Mouse (Mus musculus): Measurements from ENCODE around the gene Gpr68. TPM values are rescaled to one million over a fixed set of nuclear protein-coding genes. Genes with fewer than 3 reads are reported as not detected.

Gpr68 gene
- polyA plus RNA-seq, 1 experiment, result not detected

- no peak for TF ChIP-seq GATA1 (IDR thresholded peaks at IDR 0.05; ENCODE audit: low read length)
These were observed 26.8 kb upstream of the Gpr68 start for GRCm38 (mm10) chr12:100934796-100935195.

DNA sequence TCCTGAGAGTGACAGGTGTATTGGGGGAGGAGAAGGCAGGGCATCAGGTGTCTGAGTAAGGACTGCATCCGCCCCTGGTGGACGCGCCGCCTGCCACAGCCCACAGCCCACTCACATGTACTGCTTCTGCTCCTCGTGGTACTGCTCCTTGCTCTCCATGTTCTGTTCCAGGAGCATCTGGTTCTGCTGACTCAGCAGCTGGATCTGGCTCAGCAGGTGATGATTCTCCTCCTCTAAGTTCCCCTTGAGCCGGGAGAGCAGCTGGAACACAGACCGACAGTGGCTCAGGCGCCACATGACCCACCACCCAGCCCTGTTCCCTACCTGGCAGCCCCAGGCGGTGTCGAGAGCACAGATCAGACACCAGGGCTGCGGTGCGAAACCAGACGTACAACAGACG, 23.7 kb upstream of the Gpr68 start:
- no peak for TF ChIP-seq GATA1 (IDR thresholded peaks at IDR 0.05; ENCODE audit: low read length)

DNA sequence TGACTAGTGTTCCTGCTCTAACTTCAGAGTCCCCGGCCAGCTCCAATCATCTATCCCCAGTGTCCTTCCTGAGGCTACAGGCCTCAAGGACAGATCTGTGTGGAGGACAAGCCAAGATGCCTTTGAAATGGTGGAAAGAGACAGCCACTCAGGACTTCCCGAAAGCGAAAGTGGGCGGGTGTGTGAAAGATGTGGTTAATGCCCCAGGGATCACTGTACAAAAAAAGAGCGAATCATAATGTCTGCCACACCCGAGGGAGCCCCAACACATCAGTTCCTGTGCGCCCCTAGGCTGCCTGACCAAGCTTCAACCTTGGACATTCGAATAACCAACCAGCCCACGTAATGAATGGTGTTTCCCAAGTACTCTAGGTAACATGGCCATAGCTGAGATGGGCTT, 20.3 kb upstream of the Gpr68 start:
- TF ChIP-seq GATA1 (IDR thresholded peaks at IDR 0.05; ENCODE audit: low read length), result no peak

- no peak for TF ChIP-seq GATA1 (IDR thresholded peaks at IDR 0.05; ENCODE audit: low read length)
These were observed 17.9 kb upstream of the Gpr68 start for GRCm38 (mm10) chr12:100925644-100926619.

- no peak for TF ChIP-seq GATA1 (IDR thresholded peaks at IDR 0.05; ENCODE audit: low read length)
These were observed 16.8 kb upstream of the Gpr68 start for GRCm38 (mm10) chr12:100924646-100925339.

GRCm38 (mm10) chr12:100910731-100911130, 2.7 kb upstream of the Gpr68 start:
- TF ChIP-seq GATA1 (IDR thresholded peaks at IDR 0.05; ENCODE audit: low read length), result no peak

DNA sequence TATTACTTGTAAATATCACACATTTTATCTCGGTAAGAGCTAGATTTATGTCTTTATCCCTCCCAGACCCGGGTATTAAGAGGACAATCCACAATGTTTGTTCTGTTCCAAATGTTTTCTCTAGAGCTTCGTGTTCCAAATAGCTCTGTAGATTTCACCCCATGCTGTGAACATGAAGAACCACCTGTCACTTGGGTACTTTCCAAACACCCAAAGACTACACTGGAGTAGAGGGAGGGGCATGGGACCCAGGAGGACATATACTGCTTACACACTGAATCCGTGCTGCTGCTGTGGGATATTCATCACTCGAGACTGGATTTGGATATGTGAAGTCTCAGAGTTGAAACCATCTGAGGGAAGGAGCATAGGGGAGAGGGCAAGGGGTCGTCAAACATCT, 1.8 kb upstream of the Gpr68 start:
- no peak for TF ChIP-seq GATA1 (IDR thresholded peaks at IDR 0.05; ENCODE audit: low read length)

DNA sequence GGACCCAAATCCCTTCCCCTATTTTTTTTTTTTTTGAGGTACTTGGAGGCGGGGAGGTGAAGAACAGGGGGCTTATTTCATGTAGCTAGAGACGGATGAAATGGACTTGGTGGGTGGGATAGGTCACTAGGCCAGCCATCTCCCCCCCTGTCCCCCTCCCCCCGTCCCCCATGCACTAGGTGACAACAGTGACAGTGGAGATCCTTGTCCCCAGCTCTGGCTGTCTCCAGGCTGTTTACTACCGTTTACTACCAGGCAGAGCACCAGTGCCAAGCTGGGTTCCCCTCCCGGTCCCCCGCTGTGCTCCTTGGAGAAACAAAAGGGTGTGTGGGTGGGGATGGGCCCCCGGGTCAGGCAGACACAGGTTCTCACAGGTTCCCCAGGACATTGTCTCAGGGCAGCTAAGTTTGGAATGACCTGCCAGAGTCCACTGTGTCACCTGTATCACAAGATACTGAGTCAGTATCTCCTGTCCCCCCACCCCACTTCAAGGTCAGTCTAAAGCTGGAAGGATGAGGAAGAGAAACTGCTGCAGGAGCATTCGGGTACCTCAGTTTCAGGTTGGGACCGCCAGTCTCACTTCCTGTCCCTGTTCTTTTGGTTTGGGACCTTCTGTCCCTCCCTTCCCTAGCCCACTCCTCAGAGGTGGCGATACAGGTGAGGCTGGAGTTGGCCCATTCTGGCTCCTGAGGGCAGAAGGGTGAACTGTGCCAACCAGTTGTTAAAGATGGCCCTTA, 468 bp upstream of the Gpr68 start:
- TF ChIP-seq GATA1 (IDR thresholded peaks at IDR 0.05; ENCODE audit: low read length), result no peak

DNA sequence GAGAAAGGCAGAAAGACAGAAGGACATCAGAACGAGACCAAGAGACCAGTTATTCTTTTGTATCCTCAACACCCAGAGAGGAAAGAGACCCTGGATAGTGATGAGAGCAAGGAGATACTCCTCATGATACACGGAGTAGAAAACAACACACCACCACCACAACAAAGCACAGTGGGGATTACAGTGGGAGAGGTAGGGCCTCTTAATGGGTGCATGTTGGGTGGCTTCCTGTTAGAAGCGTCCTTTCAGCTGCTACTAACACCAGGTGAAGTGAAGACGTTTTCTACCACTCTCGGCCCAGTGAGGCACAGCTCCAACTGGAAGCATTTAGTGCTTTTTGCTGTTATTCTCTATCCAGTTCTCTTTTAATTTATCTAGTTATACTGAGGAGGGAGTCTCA, 1.1 kb downstream of the Gpr68 start:
- no peak for TF ChIP-seq GATA1 (IDR thresholded peaks at IDR 0.05; ENCODE audit: low read length)

GRCm38 (mm10) chr12:100903761-100904160, 4.2 kb downstream of the Gpr68 start:
- no peak for TF ChIP-seq GATA1 (IDR thresholded peaks at IDR 0.05; ENCODE audit: low read length)

- no peak for TF ChIP-seq GATA1 (IDR thresholded peaks at IDR 0.05; ENCODE audit: low read length)
These were observed 6.6 kb downstream of the Gpr68 start for GRCm38 (mm10) chr12:100901386-100901785.

DNA sequence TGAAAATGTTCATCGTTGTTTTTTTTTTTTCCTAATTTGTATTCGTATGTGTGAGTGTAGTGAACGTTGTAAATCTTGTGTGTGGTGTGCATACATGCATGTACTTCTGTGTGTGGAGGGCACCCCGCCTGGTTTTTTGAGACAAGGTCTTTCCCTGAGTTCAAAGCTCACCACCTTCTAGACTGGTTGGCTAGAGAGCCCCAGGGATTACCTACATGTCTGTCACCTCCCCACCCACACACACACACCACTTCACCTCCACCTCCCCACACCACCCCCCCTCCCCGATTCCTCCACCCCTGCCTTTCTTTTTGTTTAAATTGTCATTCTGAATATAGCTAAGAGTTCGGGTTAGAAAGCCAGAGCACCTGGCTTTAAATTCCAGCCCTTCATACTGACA, 7.1 kb downstream of the Gpr68 start:
- no peak for TF ChIP-seq GATA1 (IDR thresholded peaks at IDR 0.05; ENCODE audit: low read length)

- no peak for TF ChIP-seq GATA1 (IDR thresholded peaks at IDR 0.05; ENCODE audit: low read length)
These were observed 8.8 kb downstream of the Gpr68 start for GRCm38 (mm10) chr12:100899111-100899640.

- no peak for TF ChIP-seq GATA1 (IDR thresholded peaks at IDR 0.05; ENCODE audit: low read length)
These were observed 10.0 kb downstream of the Gpr68 start for GRCm38 (mm10) chr12:100897736-100898650.

GRCm38 (mm10) chr12:100896661-100897060, 11.3 kb downstream of the Gpr68 start:
- no peak for TF ChIP-seq GATA1 (IDR thresholded peaks at IDR 0.05; ENCODE audit: low read length)

Data from G1E-ER4 (cell line).